Mouse (Mus musculus): ENCODE measurements around the gene Prg4. TPM values are rescaled to one million over a fixed set of nuclear protein-coding genes. Genes with fewer than 3 reads are reported as not detected.

The Prg4 gene
- total RNA-seq, 2 experiments from 2014 or later, result not detected

- ATAC-seq (replicated peaks; ENCODE audit: low FRiP score, poor library complexity, severe bottlenecking), result no peak
Observed at GRCm38 (mm10) chr1:150416006-150416405, 50.0 kb downstream of the Prg4 start.

- ATAC-seq (replicated peaks; ENCODE audit: low FRiP score, poor library complexity, severe bottlenecking), result no peak
Observed at GRCm38 (mm10) chr1:150409996-150410395, 56.0 kb downstream of the Prg4 start.

- ATAC-seq (replicated peaks; ENCODE audit: low FRiP score, poor library complexity, severe bottlenecking), result no peak
Observed at GRCm38 (mm10) chr1:150407285-150407684, 58.7 kb downstream of the Prg4 start.

GRCm38 (mm10) chr1:150404555-150404954, 61.4 kb downstream of the Prg4 start:
- ATAC-seq (replicated peaks; ENCODE audit: low FRiP score, poor library complexity, severe bottlenecking), result no peak

- ATAC-seq (replicated peaks; ENCODE audit: low FRiP score, poor library complexity, severe bottlenecking), result no peak
Observed at GRCm38 (mm10) chr1:150403914-150404313, 62.1 kb downstream of the Prg4 start.

Other genes with a start within 250 kb of the Prg4 start
- gene Pdc, start 146.7 kb downstream of the Prg4 start, total RNA-seq (2015; ENCODE audit: low replicate concordance), result not detected in 2 replicates
- gene Pdc, start 146.7 kb downstream of the Prg4 start, total RNA-seq (2017; ENCODE audit: low replicate concordance), result not detected in 2 replicates
- gene Tpr, start 73.3 kb downstream of the Prg4 start, total RNA-seq (2015; ENCODE audit: low replicate concordance), result 247 and 267 TPM in 2 replicates
- 283 and 286 TPM in 2 replicates for gene Tpr, start 73.3 kb downstream of the Prg4 start, total RNA-seq (2017; ENCODE audit: low replicate concordance)
- gene Odr4, start 73.1 kb downstream of the Prg4 start, total RNA-seq (2015; ENCODE audit: low replicate concordance), result 25.2 and 29.3 TPM in 2 replicates
- gene Odr4, start 73.1 kb downstream of the Prg4 start, total RNA-seq (2017; ENCODE audit: low replicate concordance), result 11.8 and 18.5 TPM in 2 replicates